Mouse (Mus musculus) erythroblast, embryonic 14.5 days (primary cell): ENCODE results near the gene Sptssb.

Experiments
- GATA1 ChIP-seq: IDR thresholded peaks from 2 replicates; pipeline ENCODE4 v1.6.1; 2012; ENCODE audit warnings: low read length, inconsistent platforms, mixed read lengths
- TAL1 ChIP-seq: IDR thresholded peaks from 3 replicates; pipeline ENCODE4 v1.6.1; 2012; ENCODE audit warnings: low read length, inconsistent platforms, mixed read lengths

GRCm38 (mm10) chr3:69803137-69803536 lies 56.6 kb downstream of the Sptssb start:
- TF ChIP-seq GATA1 (no peak), TAL1 (no peak)
